Mouse (Mus musculus): Measurements from ENCODE around the gene Plaur. TPM values are rescaled to one million over a fixed set of nuclear protein-coding genes. Genes with fewer than 3 reads are reported as not detected.

The Plaur gene
- total RNA-seq (2021): 1 to 10 TPM in 1 of 2 experiments, under 1 TPM in 1; 0.85 to 1.4 TPM

DNA sequence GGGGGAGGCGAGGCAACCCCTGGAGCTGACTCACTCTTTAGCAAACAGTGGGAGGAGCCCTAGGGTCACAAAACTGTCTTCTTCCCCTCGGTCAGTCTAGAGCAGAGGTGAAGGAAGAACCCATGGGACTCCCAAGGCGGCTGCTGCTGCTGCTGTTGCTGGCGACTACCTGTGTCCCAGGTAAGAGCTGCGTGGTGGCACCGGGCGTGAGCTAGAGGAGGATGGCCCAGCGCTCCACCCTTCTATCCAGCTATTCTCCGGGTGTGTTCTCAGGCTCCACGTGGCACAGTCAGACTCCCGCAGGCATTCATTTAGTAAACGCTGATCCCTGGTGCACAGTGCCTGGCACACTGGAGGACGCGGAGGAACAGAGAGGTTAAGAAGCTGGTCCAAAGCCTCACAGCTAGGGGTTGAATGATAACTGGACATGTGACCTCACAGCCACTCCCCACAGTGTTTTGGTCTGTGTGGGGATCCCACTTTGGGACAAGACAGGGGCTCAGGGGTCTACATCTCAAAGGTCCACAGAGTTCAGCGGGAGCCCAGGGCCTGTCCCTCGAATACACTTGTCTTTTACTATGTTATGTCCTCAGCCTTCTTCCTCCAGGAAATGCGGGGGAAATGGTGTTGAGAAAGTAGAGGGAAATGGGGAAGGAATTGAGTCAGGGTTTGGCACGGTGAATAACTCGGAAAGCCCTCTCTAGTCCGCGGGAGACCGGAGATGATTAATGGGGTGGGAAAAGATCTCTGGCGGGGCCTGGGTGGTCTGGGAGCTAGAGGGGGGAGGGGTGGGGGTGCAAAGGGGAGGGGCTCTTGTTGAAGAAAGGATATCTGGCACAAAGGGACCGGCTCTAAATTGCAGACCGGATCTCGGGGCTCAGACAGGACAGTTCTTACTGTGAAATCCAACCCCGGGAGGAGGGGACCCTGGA, at the start of gene Plaur:
Gene Plaur (plus strand): TSS at position 97 of the 932 bp plus-strand sequence.
- intact Hi-C loops (cut with DNase I): no loop called here
- DNase-seq (ENCODE audit: extremely low spot score in 1 of 2, low spot score in 2 of 2): no peak

- no peak for DNase-seq (ENCODE audit: extremely low spot score in 1 of 2, low spot score in 2 of 2)
- intact Hi-C loops (cut with DNase I): no loop called here
Measured at GRCm38 (mm10) chr7:24413630-24414029, 48.7 kb upstream of the Plaur start.

- intact Hi-C loops (cut with DNase I): no loop called here
- no peak for DNase-seq (ENCODE audit: extremely low spot score in 1 of 2, low spot score in 2 of 2)
Measured at GRCm38 (mm10) chr7:24415261-24415660, 47.0 kb upstream of the Plaur start.

DNA sequence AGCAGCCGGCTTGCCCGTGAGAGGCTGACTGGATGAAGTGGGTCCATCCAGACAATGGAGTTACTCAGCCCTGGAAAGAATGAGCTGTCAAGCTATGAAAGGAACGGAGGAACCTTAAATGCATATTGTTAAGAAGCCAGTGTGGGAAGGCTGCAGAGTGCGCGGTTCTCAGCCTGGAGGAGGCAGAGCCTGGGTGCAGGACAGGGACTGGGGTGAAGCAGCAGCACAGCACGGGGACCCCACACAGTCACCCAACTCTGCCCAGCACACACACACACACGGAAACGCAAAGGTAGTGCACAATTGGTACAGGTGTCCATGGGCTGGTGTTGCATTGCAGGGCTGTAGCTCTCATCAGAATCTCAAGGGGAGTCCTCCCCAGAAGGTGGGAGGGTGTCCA, 42.7 kb upstream of the Plaur start:
- intact Hi-C loops (cut with DNase I): no loop called here
- DNase-seq (ENCODE audit: extremely low spot score in 1 of 2, low spot score in 2 of 2): no peak

- no peak for DNase-seq (ENCODE audit: extremely low spot score in 1 of 2, low spot score in 2 of 2)
- intact Hi-C loops (cut with DNase I): no loop called here
Measured at GRCm38 (mm10) chr7:24421648-24422047, 40.6 kb upstream of the Plaur start.

DNA sequence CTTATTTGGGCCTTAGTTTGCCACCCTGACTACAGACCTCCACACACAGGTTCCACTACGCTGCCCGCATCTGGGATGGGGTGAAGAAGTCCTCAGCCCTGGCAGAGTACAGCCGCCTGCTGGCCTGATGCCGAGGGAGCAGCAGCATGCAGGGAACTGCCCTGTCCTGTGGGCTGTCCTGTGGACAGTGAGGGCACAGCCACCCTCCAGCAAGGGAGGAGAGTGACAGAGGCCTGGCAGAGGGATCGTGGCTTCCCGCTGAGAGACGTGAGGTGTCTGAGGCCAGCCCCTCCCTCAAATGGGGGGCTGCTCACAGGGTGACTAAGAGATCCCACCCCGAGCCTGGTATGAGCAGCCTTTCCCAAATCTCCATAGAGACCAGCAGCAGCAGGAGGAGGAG, 40.0 kb upstream of the Plaur start:
- DNase-seq (ENCODE audit: extremely low spot score in 1 of 2, low spot score in 2 of 2): no peak
- intact Hi-C loops (cut with DNase I): no loop called here

DNA sequence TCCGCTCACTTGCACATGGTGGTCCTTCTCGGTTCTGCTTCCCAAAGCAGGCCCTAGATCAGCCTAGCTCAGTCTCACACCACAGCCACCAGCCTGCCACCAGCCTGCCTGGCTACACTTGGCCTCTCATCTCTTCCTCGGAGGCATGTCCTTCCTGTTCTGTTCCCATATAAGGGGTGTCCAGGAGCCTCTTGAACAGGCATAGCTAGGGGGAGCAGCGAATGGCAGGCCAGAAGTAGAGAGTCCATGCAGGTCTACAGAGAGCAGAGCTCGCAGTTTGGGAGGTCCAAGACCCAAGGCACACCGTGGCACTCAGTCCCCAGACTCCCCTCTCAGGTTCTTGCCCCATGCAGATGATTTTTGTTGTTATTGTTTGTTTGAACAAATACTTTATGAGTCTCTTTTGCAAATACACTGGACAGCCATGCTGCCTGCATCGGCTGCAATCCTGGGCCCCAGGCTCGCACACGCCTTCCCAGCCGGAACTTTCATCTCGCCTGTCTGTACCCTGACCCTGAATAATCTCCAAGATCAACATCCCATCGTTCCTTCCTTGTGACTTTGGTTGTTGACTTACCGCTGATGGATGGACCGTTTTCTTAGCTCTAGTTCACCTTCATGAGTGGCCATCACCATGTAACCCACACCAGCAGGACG, 39.0 kb upstream of the Plaur start:
- intact Hi-C loops (cut with DNase I): no loop called here
- no peak for DNase-seq (ENCODE audit: extremely low spot score in 1 of 2, low spot score in 2 of 2)

DNA sequence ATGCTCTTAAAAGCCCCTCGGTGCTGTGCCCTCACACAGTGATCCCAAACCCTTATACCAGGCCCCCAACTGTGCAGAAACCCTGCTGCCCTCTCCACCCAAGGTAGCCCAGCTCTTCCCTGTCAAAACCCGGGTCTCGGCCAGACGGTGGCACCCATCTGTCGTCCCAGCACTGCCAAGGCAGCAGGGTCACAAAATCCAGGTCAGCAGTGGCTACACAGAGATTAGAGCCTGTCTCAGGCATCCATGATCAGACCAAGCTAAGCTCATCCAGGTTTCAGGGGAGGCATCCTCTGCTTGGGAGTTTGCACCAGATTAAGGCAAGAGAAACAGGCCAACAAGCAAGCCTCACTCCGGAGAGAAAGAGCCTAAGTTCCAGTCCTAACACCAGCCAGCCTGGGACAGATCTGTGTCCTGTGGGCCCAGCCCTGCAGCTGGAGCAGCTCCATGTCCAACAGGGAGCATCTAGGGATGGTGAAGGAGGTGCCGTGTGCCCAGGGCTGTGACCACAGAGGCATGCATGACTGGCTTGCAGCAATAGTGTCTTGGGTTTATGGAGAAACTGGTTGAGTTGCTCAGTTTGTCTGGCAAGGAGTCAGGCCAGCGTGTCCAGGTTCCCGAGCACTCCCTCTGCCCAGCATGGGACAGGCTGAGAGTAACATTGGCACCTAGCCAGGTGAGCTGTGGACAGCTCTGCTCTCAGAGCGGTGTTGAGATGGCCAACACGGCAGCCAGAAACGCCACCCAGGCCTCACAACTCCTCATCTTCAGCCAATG, 38.1 kb upstream of the Plaur start:
- intact Hi-C loops (cut with DNase I): no loop called here
- DNase-seq (ENCODE audit: extremely low spot score in 1 of 2, low spot score in 2 of 2): peak in 1 of 2 experiments; percentile 73

- DNase-seq (ENCODE audit: extremely low spot score in 1 of 2, low spot score in 2 of 2): no peak
- intact Hi-C loops (cut with DNase I): no loop called here
Measured at GRCm38 (mm10) chr7:24425919-24426318, 36.4 kb upstream of the Plaur start.

GRCm38 (mm10) chr7:24427168-24427567, 35.1 kb upstream of the Plaur start:
- intact Hi-C loops (cut with DNase I): no loop called here
- DNase-seq (ENCODE audit: extremely low spot score in 1 of 2, low spot score in 2 of 2): no peak

DNA sequence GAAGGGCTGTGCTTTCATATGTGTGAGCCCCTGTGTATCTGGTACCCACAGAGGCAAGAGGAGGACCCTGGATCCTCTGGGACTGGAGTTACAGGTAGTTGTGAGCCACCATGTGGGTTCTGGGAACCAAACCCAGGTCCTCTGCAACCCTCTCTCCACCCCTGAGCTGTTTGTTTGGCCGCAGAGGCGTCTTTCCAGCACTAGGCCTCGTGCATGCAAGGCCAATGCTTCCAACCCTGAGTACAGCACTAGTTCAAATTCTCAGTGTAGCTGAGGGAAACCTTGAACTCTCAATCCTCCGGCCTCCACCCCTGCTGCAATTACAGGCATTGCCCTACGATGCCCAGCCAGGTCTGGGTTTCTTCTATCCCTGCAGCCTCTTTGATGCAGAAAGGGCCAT, 33.6 kb upstream of the Plaur start:
- intact Hi-C loops (cut with DNase I): no loop called here
- DNase-seq (ENCODE audit: extremely low spot score in 1 of 2, low spot score in 2 of 2): no peak

GRCm38 (mm10) chr7:24429413-24430112, 32.7 kb upstream of the Plaur start:
- peak; percentile 80 to 89 for DNase-seq (ENCODE audit: extremely low spot score in 1 of 2, low spot score in 2 of 2)
- intact Hi-C loops (cut with DNase I): no loop called here

DNA sequence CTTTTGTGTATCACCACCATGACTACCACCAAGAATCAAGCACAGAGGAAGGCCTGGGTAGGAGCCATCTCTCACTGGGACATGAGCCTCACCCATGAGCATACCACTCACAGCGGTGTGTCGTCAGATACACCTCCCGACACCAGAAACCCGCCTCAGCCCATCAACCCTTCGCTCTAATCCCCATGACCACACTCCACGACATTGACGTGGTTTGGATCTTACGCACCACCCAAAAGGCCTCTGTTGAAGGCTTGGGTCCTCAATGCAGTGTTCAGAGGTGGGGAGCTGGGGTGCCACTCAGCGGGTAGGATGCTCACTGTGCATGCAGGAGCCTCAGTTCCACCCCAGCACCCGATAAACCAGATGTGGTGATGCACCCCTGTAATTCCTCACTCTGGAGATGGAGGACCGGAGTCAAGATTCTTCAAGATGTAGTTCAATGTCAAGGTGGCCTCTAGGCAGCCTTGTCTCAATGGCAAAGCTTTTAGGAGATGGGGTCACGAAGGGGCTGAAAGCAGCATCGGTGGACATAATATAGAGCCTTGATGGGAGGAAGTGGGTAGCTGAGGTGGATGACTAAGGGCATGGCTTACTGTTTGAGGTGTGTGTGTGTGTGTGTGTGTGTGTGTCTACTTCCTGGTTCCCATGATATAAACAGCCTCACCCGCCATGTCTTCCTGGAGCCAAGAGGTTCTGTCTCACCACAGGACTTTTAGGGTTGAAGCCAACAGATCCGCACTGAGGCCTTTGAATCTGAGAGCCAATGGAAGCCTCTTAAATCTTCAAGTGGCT, 31.5 kb upstream of the Plaur start:
- intact Hi-C loops (cut with DNase I): no loop called here
- DNase-seq (ENCODE audit: extremely low spot score in 1 of 2, low spot score in 2 of 2): no peak

DNA sequence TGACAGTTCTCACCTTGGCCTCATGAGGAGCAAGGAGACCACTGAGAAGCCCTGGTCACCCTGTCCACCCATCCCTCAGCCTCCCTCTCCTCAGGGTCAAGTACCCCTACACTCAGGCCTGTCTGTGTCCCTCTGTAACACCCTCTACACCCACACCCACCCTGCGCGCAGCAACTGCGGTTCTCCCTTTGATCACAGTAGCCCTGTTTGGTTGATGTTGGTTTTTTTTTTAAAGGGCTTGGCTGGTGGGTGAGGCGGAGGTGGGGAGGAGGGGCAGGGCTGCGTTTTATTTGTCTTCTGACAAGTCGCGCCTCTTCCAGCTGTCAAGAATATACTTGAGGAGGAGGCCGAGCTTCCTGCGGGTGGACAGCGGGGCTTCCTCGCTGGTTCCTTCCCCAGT, 30.6 kb upstream of the Plaur start:
- intact Hi-C loops (cut with DNase I): no loop called here
- no peak for DNase-seq (ENCODE audit: extremely low spot score in 1 of 2, low spot score in 2 of 2)

GRCm38 (mm10) chr7:24435305-24435704, 27.0 kb upstream of the Plaur start:
- intact Hi-C loops (cut with DNase I): no loop called here
- no peak for DNase-seq (ENCODE audit: extremely low spot score in 1 of 2, low spot score in 2 of 2)

DNA sequence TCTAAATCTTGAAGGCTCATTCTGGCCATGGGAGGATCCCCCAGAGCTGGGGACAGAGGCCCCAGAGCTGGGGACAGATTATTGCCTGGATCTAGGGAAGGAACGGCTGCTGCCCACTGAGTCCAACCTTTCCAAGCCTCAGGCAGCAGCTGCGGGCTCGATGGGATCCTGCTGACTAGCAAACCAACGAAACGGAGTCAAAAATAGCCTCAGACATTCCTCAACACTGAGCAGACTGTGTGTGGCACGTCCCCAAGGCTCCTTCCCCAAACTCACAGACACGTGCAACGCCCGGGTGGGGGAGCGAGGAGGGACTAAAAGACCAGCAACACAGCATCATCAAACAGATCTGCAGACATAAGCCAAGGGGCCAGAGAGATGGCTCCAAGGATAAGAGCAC, 24.3 kb upstream of the Plaur start:
- peak; percentile 76 to 87 for DNase-seq (ENCODE audit: extremely low spot score in 1 of 2, low spot score in 2 of 2)

GRCm38 (mm10) chr7:24439191-24439590, 23.1 kb upstream of the Plaur start:
- intact Hi-C loops (cut with DNase I): no loop called here
- no peak for DNase-seq (ENCODE audit: extremely low spot score in 1 of 2, low spot score in 2 of 2)

More for the DNA sequence above, 24.3 kb upstream of the Plaur start:
- intact Hi-C loops (cut with DNase I): no loop called here

DNA sequence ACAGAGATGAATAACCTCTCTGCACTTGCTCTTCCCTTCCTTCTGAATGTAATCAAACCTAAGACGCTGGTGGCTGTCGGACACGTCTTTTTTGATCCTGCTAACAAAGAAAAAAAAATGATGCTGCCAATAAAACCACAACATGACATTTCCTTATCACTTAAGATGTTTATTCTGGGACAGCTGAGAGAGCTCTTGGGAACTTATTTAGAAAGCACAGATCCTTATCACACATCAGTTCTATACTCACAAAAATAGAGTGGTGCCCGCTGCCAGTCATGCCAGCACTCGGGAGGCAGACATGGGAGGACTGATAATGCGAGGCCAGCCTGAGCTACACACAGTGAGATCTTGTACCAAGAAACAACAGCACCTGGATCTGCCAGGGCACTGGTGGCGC, 22.4 kb upstream of the Plaur start:
- intact Hi-C loops (cut with DNase I): loop anchor here (5.0 kb wide), 1 partner anchor 42 kb away; the partner anchor contains the start of gene Cadm4
- DNase-seq (ENCODE audit: extremely low spot score in 1 of 2, low spot score in 2 of 2): no peak
